Mouse (Mus musculus) stomach, embryonic 15.5 days (tissue): ENCODE data around the gene Cog3. TPM values are rescaled to one million over a fixed set of nuclear protein-coding genes. Genes with fewer than 3 reads are reported as not detected.
"Not testable (repeated sequence)": the region's sequence is repeated elsewhere in the genome, so short reads cannot be mapped to it uniquely, and the experiment has no call there.

ENCODE experiments used
- ATAC-seq: fragments of 200-750 bp; cut with Nextera tagmentation; 2 replicates; pipeline ENCODE4 v1.8.0; 2017; ENCODE audit warnings: low read depth, moderate number of reproducible peaks, moderate TSS enrichment; ENCODE audit not compliant: insufficient read depth, low FRiP score
- H3K27ac ChIP-seq: fragments of 300-500 bp; sonication (generic); 2 replicates; pipeline ENCODE4 v1.5.1; 2015; ENCODE audit warnings: mild to moderate bottlenecking, inconsistent platforms
- H3K27me3 ChIP-seq: fragments of 300-500 bp; sonication (generic); replicated peaks from 2 replicates; pipeline ENCODE4 v1.6.1; 2015; ENCODE audit warnings: inconsistent platforms
- H3K36me3 ChIP-seq: fragments of 300-500 bp; sonication (generic); 2 replicates; pipeline ENCODE4 v1.6.1; 2015; ENCODE audit warnings: inconsistent platforms
- H3K4me1 ChIP-seq: fragments of 300-500 bp; sonication (generic); 2 replicates; pipeline ENCODE4 v1.6.1; 2015; ENCODE audit warnings: inconsistent platforms
- H3K4me2 ChIP-seq: fragments of 300-500 bp; sonication (generic); 2 replicates; pipeline ENCODE4 v1.6.1; 2015; ENCODE audit warnings: mild to moderate bottlenecking, inconsistent platforms
- H3K4me3 ChIP-seq: fragments of 300-500 bp; sonication (generic); replicated peaks from 2 replicates; pipeline ENCODE4 v1.5.1; 2015; ENCODE audit warnings: inconsistent platforms
- H3K9ac ChIP-seq: fragments of 300-500 bp; sonication (generic); 2 replicates; pipeline ENCODE4 v1.6.1; 2015; ENCODE audit warnings: inconsistent platforms
- H3K9me3 ChIP-seq: fragments of 300-500 bp; sonication (generic); 2 replicates; pipeline ENCODE4 v1.6.1; 2016; ENCODE audit warnings: inconsistent platforms
- WGBS: fragments of 180-500 bp; shearing (Covaris S2); methylation state at CpG from one replicate; pipeline ENCODE4 v1.1.7; 2015; 5-methylcytosine and 5-hydroxymethylcytosine counted together
- polyA plus RNA-seq: library from polyadenylated mRNA; unstranded; fragments of >200 nt; fragmentation: Nextera tagmentation; extraction: Ambion mirVana; gene quantifications from 2 replicates; pipeline ENCODE4 v1.2.1, GENCODE M21; 2015

Gene Cog3
- polyA plus RNA-seq, 1 experiment from 2014 or later = 19.9 TPM

- H3K9ac ChIP-seq = peak overlapping the region; percentile 73
- ATAC-seq = no peak; the same call in 1 of the 2 replicates
Observed at GRCm38 (mm10) chr14:75786424-75786867, 32.1 kb upstream of the Cog3 start.

GRCm38 (mm10) chr14:75779913-75780312, 25.6 kb upstream of the Cog3 start:
- H3K4me2 ChIP-seq = no peak overlapping the region
- H3K36me3 ChIP-seq = no peaks in the 10 kb centered on the region
- WGBS = 90% methylated on average over 4 of the region's 4 CpGs
- no peak overlapping the region for H3K27ac ChIP-seq
- no peaks in the 10 kb centered on the region for H3K9me3 ChIP-seq
- no peaks in the 10 kb centered on the region for H3K4me1 ChIP-seq
- ATAC-seq = no peak
- no peak overlapping the region for H3K4me3 ChIP-seq
- H3K27me3 ChIP-seq = no peaks in the 10 kb centered on the region
- no peak overlapping the region for H3K9ac ChIP-seq

More at GRCm38 (mm10) chr14:75786424-75786867, 32.1 kb upstream of the Cog3 start:
- 1% methylated on average over 31 of the region's 31 CpGs for WGBS
- peak overlapping the region; percentile 83 for H3K4me2 ChIP-seq
- no peaks in the 10 kb centered on the region for H3K36me3 ChIP-seq
- H3K27ac ChIP-seq = peak overlapping the region; percentile 80
- 0 out of 2 replicates have a peak, but pooled peaks cover 5% of the 10 kb centered on the region for H3K4me1 ChIP-seq
- H3K9me3 ChIP-seq = no peaks in the 10 kb centered on the region
- peak overlapping the region; percentile 76 for H3K4me3 ChIP-seq
- peaks cover 3% of the 10 kb centered on the region; the same call in 1 of the 2 replicates for H3K27me3 ChIP-seq

- Histone ChIP-seq H3K36me3 (no peaks in the 10 kb centered on the region), H3K27ac (no peak overlapping the region), H3K9me3 (no peaks in the 10 kb centered on the region), H3K27me3 (no peaks in the 10 kb centered on the region), H3K4me3 (no peak overlapping the region), H3K9ac (no peak overlapping the region), H3K4me2 (no peak overlapping the region), H3K4me1 (no peaks in the 10 kb centered on the region)
- 94% methylated on average over 8 of the region's 8 CpGs for WGBS
- ATAC-seq = no peak
Observed at GRCm38 (mm10) chr14:75776637-75777036, 22.3 kb upstream of the Cog3 start.

- 87% methylated on average over 8 of the region's 8 CpGs for WGBS
- no peak overlapping the region for H3K9ac ChIP-seq
- ATAC-seq = no peak
Observed at GRCm38 (mm10) chr14:75773431-75773830, 19.1 kb upstream of the Cog3 start.

GRCm38 (mm10) chr14:75772407-75772806, 18.1 kb upstream of the Cog3 start:
- not testable (repeated sequence) for H3K36me3 ChIP-seq, H3K4me3 ChIP-seq, H3K9ac ChIP-seq, ATAC-seq, H3K27ac ChIP-seq, H3K4me2 ChIP-seq, H3K9me3 ChIP-seq, H3K27me3 ChIP-seq, H3K4me1 ChIP-seq
- WGBS = 85% methylated on average over 3 of the region's 3 CpGs

More at GRCm38 (mm10) chr14:75773431-75773830, 19.1 kb upstream of the Cog3 start:
- Histone ChIP-seq H3K36me3 (0 out of 2 replicates have a peak, but pooled peaks cover 4% of the 10 kb centered on the region), H3K27me3 (no peaks in the 10 kb centered on the region), H3K4me2 (no peak overlapping the region), H3K4me3 (no peak overlapping the region), H3K27ac (no peak overlapping the region), H3K9me3 (no peaks in the 10 kb centered on the region), H3K4me1 (no peaks in the 10 kb centered on the region)

GRCm38 (mm10) chr14:75771101-75771501, 16.8 kb upstream of the Cog3 start:
- Histone ChIP-seq H3K4me1 (no peaks in the 10 kb centered on the region), H3K9me3 (no peaks in the 10 kb centered on the region), H3K27ac (no peak overlapping the region), H3K4me3 (no peak overlapping the region), H3K4me2 (no peak overlapping the region), H3K9ac (no peak overlapping the region), H3K27me3 (no peaks in the 10 kb centered on the region), H3K36me3 (0 out of 2 replicates have a peak, but pooled peaks cover 4% of the 10 kb centered on the region)
- 73% methylated on average over 8 of the region's 8 CpGs for WGBS
- ATAC-seq = no peak

- no peak overlapping the region for H3K4me2 ChIP-seq
- 0 out of 2 replicates have a peak, but pooled peaks cover 4% of the 10 kb centered on the region for H3K36me3 ChIP-seq
- no peak overlapping the region for H3K9ac ChIP-seq
- no peak for ATAC-seq
- H3K27me3 ChIP-seq = no peaks in the 10 kb centered on the region
- H3K4me3 ChIP-seq = no peak overlapping the region
- WGBS = 88% methylated on average over 9 of the region's 9 CpGs
- H3K27ac ChIP-seq = no peak overlapping the region
- H3K4me1 ChIP-seq = no peaks in the 10 kb centered on the region
- no peaks in the 10 kb centered on the region for H3K9me3 ChIP-seq
Observed at GRCm38 (mm10) chr14:75769334-75769733, 15.0 kb upstream of the Cog3 start.

GRCm38 (mm10) chr14:75768275-75768608, 13.9 kb upstream of the Cog3 start:
- H3K9ac ChIP-seq = no peak overlapping the region

GRCm38 (mm10) chr14:75767492-75768274, 13.4 kb upstream of the Cog3 start:
- 55% methylated on average over 17 of the region's 17 CpGs for WGBS
- no peak overlapping the region for H3K4me3 ChIP-seq

More at GRCm38 (mm10) chr14:75768275-75768608, 13.9 kb upstream of the Cog3 start:
- no peaks in the 10 kb centered on the region for H3K4me1 ChIP-seq
- 0 out of 2 replicates have a peak, but pooled peaks cover 4% of the 10 kb centered on the region for H3K36me3 ChIP-seq
- WGBS = 16% methylated on average over 1 of the region's 1 CpGs
- H3K4me2 ChIP-seq = no peak overlapping the region
- no peaks in the 10 kb centered on the region for H3K27me3 ChIP-seq
- H3K27ac ChIP-seq = no peak overlapping the region
- no peak for ATAC-seq
- H3K9me3 ChIP-seq = no peaks in the 10 kb centered on the region
- H3K4me3 ChIP-seq = no peak overlapping the region

GRCm38 (mm10) chr14:75761028-75761805, 6.9 kb upstream of the Cog3 start:
- ATAC-seq = no peak
- Histone ChIP-seq H3K9me3 (no peaks in the 10 kb centered on the region), H3K4me1 (no peaks in the 10 kb centered on the region), H3K27me3 (no peaks in the 10 kb centered on the region), H3K36me3 (no peaks in the 10 kb centered on the region), H3K27ac (no peak overlapping the region), H3K4me2 (no peak overlapping the region), H3K9ac (no peak overlapping the region), H3K4me3 (no peak overlapping the region)
- 57% methylated on average over 10 of the region's 10 CpGs for WGBS

More at GRCm38 (mm10) chr14:75767492-75768274, 13.4 kb upstream of the Cog3 start:
- ATAC-seq = peak; percentile 53; the same call in 1 of the 2 replicates
- no peak overlapping the region for H3K27ac ChIP-seq
- peak overlapping the region; percentile 29; the same call in 1 of the 2 replicates for H3K4me2 ChIP-seq
- H3K27me3 ChIP-seq = no peaks in the 10 kb centered on the region
- H3K36me3 ChIP-seq = 0 out of 2 replicates have a peak, but pooled peaks cover 4% of the 10 kb centered on the region
- no peaks in the 10 kb centered on the region for H3K4me1 ChIP-seq
- H3K9me3 ChIP-seq = no peaks in the 10 kb centered on the region
- no peak overlapping the region for H3K9ac ChIP-seq

GRCm38 (mm10) chr14:75758401-75758800, 4.1 kb upstream of the Cog3 start:
- ATAC-seq = no peak
- 70% methylated on average over 7 of the region's 7 CpGs for WGBS
- no peak overlapping the region for H3K4me3 ChIP-seq
- no peaks in the 10 kb centered on the region for H3K9me3 ChIP-seq
- no peak overlapping the region for H3K27ac ChIP-seq
- no peak overlapping the region for H3K4me2 ChIP-seq
- no peak overlapping the region for H3K9ac ChIP-seq
- H3K4me1 ChIP-seq = no peaks in the 10 kb centered on the region; the same call in 1 of the 2 replicates
- H3K36me3 ChIP-seq = no peaks in the 10 kb centered on the region
- no peaks in the 10 kb centered on the region for H3K27me3 ChIP-seq

- Histone ChIP-seq H3K4me3 (no peak overlapping the region), H3K36me3 (no peaks in the 10 kb centered on the region), H3K9me3 (no peaks in the 10 kb centered on the region), H3K27me3 (no peaks in the 10 kb centered on the region), H3K27ac (no peak overlapping the region), H3K4me2 (no peak overlapping the region), H3K4me1 (peaks cover 6% of the 10 kb centered on the region), H3K9ac (no peak overlapping the region)
- WGBS = 75% methylated on average over 2 of the region's 2 CpGs
- no peak for ATAC-seq
Observed at GRCm38 (mm10) chr14:75757821-75758220, 3.5 kb upstream of the Cog3 start.
